Mouse (Mus musculus) E14TG2a.4 (cell line): Measurements from ENCODE around the gene Chchd4.

ENCODE experiments used
- CTCF ChIP-seq: conservative IDR thresholded peaks from 2 replicates; pipeline ENCODE4 v1.5.1; 2014; ENCODE audit warnings: low read length
- NANOG ChIP-seq: IDR thresholded peaks from 2 replicates; pipeline ENCODE4 v1.6.1; 2014; ENCODE audit warnings: borderline replicate concordance, low read length, mixed read lengths

DNA sequence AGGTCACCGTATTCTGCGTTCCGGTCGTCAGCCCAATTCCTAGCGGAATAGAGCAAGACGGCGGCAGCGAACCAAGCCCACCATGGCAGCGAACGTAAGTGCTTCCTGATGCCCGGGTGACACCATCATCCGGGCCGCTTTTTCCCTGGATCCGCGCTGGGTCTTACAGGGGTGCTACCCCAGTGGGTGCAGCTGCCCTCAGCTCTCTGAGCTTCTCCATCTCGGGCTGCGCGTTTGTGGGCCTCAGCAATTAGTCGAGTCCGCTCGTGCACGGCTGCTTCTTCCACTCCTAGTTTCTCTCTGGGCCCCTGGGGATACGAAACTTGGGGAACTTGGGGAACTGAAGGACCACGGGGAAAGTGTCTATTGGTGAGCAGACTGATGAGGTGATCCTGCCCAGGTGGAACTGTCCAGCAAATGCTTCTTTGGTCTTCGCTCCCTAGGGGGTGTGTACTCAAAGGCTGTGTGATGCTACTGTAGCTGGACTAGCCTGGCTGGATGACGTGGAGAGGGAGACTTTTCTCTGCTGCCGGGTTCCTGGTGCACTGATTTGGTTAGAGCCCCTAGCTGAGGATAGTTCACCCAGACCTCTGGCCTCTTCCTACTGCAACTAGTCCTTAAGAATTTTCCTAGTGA lies 577 bp upstream of the Chchd4 start:
- no peak for TF ChIP-seq CTCF
- TF ChIP-seq NANOG, result no peak
